Mouse (Mus musculus) heart, embryonic 13.5 days (tissue): Measurements from ENCODE around the gene Fgfr2. TPM values are rescaled to one million over a fixed set of nuclear protein-coding genes. Genes with fewer than 3 reads are reported as not detected.

Experiments used
- ATAC-seq: fragments of 200-750 bp; cut with Nextera tagmentation; 2 replicates; pipeline ENCODE4 v1.8.0; 2017; ENCODE audit warnings: moderate TSS enrichment; ENCODE audit not compliant: insufficient number of reproducible peaks, low FRiP score, low TSS enrichment; ENCODE audit errors: extremely low read depth
- H3K27ac ChIP-seq: fragments of 300-500 bp; sonication (generic); replicated peaks from 2 replicates; pipeline ENCODE4 v1.5.1; 2015; ENCODE audit warnings: moderate library complexity, mild to moderate bottlenecking, inconsistent platforms
- H3K27me3 ChIP-seq: fragments of 300-500 bp; sonication (generic); replicated peaks from 2 replicates; pipeline ENCODE4 v1.6.1; 2015; ENCODE audit warnings: mild to moderate bottlenecking, inconsistent platforms
- H3K36me3 ChIP-seq: fragments of 300-500 bp; sonication (generic); 2 replicates; pipeline ENCODE4 v1.6.1; 2015; ENCODE audit warnings: mild to moderate bottlenecking, inconsistent platforms
- H3K4me1 ChIP-seq: fragments of 300-500 bp; sonication (generic); 2 replicates; pipeline ENCODE4 v1.6.1; 2015; ENCODE audit warnings: inconsistent platforms
- H3K4me2 ChIP-seq: fragments of 300-500 bp; sonication (generic); 2 replicates; pipeline ENCODE4 v1.6.1; 2015; ENCODE audit warnings: inconsistent platforms, mild to moderate bottlenecking, moderate library complexity
- H3K4me3 ChIP-seq: fragments of 300-500 bp; sonication (generic); 2 replicates; pipeline ENCODE4 v1.5.1; 2015; ENCODE audit warnings: moderate library complexity, mild to moderate bottlenecking, inconsistent platforms
- H3K9ac ChIP-seq: fragments of 300-500 bp; sonication (generic); 2 replicates; pipeline ENCODE4 v1.6.1; 2015; ENCODE audit warnings: inconsistent platforms, mild to moderate bottlenecking, moderate library complexity
- H3K9me3 ChIP-seq: fragments of 300-500 bp; sonication (generic); 2 replicates; pipeline ENCODE4 v1.6.1; 2016; ENCODE audit warnings: inconsistent platforms
- WGBS: fragments of 180-500 bp; shearing (Covaris S2); methylation state at CpG from one replicate; pipeline ENCODE4 v1.1.7; 2015; ENCODE audit warnings: mixed read lengths; 5-methylcytosine and 5-hydroxymethylcytosine counted together
- polyA plus RNA-seq: library from polyadenylated mRNA; unstranded; fragments of >200 nt; fragmentation: Nextera tagmentation; extraction: Ambion mirVana; gene quantifications from 2 replicates; pipeline ENCODE4 v1.2.1, GENCODE M21; 2015

The Fgfr2 gene
- polyA plus RNA-seq, 1 experiment from 2014 or later = 22.5 TPM

GRCm38 (mm10) chr7:130225227-130225626 lies 2897.9 kb downstream of the Fgfr2 start:
- H3K36me3 ChIP-seq = peaks cover 17% of the 10 kb centered on the region; the same call in 1 of the 2 replicates
- no peaks in the 10 kb centered on the region for H3K9me3 ChIP-seq
- no peak overlapping the region for H3K27ac ChIP-seq
- no peak overlapping the region for H3K9ac ChIP-seq
- H3K4me3 ChIP-seq = no peak overlapping the region
- H3K4me2 ChIP-seq = no peak overlapping the region
- H3K4me1 ChIP-seq = 0 out of 2 replicates have a peak, but pooled peaks cover 3% of the 10 kb centered on the region
- no peak for ATAC-seq
- WGBS = 88% methylated on average over 3 of the region's 3 CpGs
- H3K27me3 ChIP-seq = no peaks in the 10 kb centered on the region

- Histone ChIP-seq H3K9me3 (no peaks in the 10 kb centered on the region), H3K4me3 (no peak overlapping the region), H3K27me3 (no peaks in the 10 kb centered on the region), H3K36me3 (0 out of 2 replicates have a peak, but pooled peaks cover 8% of the 10 kb centered on the region), H3K27ac (no peak overlapping the region), H3K4me1 (0 out of 2 replicates have a peak, but pooled peaks cover 3% of the 10 kb centered on the region), H3K9ac (no peak overlapping the region), H3K4me2 (no peak overlapping the region)
- 66% methylated on average over 8 of the region's 8 CpGs for WGBS
- no peak for ATAC-seq
Observed at GRCm38 (mm10) chr7:130222633-130223354, 2900.4 kb downstream of the Fgfr2 start.

GRCm38 (mm10) chr7:130221661-130222387 lies 2901.3 kb downstream of the Fgfr2 start:
- Histone ChIP-seq H3K9ac (no peak overlapping the region), H3K36me3 (0 out of 2 replicates have a peak, but pooled peaks cover 2% of the 10 kb centered on the region), H3K27me3 (no peaks in the 10 kb centered on the region), H3K9me3 (no peaks in the 10 kb centered on the region), H3K4me2 (no peak overlapping the region), H3K4me3 (no peak overlapping the region), H3K4me1 (0 out of 2 replicates have a peak, but pooled peaks cover 3% of the 10 kb centered on the region), H3K27ac (no peak overlapping the region)
- ATAC-seq = no peak
- 76% methylated on average over 17 of the region's 17 CpGs for WGBS

GRCm38 (mm10) chr7:130220627-130221026 lies 2902.5 kb downstream of the Fgfr2 start:
- no peak overlapping the region for H3K27ac ChIP-seq
- WGBS = 87% methylated on average over 4 of the region's 4 CpGs
- no peaks in the 10 kb centered on the region for H3K9me3 ChIP-seq
- peaks cover 12% of the 10 kb centered on the region; the same call in 1 of the 2 replicates for H3K4me1 ChIP-seq
- no peak overlapping the region for H3K9ac ChIP-seq
- H3K4me3 ChIP-seq = no peak overlapping the region
- H3K4me2 ChIP-seq = no peak overlapping the region
- no peak for ATAC-seq
- H3K36me3 ChIP-seq = no peaks in the 10 kb centered on the region
- no peaks in the 10 kb centered on the region for H3K27me3 ChIP-seq

GRCm38 (mm10) chr7:130219844-130220243 lies 2903.3 kb downstream of the Fgfr2 start:
- no peaks in the 10 kb centered on the region for H3K9me3 ChIP-seq
- H3K4me3 ChIP-seq = no peak overlapping the region
- H3K27me3 ChIP-seq = no peaks in the 10 kb centered on the region
- H3K36me3 ChIP-seq = no peaks in the 10 kb centered on the region
- WGBS = 80% methylated on average over 4 of the region's 4 CpGs
- no peak overlapping the region for H3K27ac ChIP-seq
- H3K4me1 ChIP-seq = peaks cover 19% of the 10 kb centered on the region
- no peak for ATAC-seq
- no peak overlapping the region for H3K9ac ChIP-seq
- H3K4me2 ChIP-seq = no peak overlapping the region

GRCm38 (mm10) chr7:130216272-130216671 lies 2906.9 kb downstream of the Fgfr2 start:
- ATAC-seq = no peak
- no peak overlapping the region for H3K4me3 ChIP-seq
- no peaks in the 10 kb centered on the region for H3K9me3 ChIP-seq
- peaks cover 18% of the 10 kb centered on the region for H3K4me1 ChIP-seq
- peak overlapping the region; percentile 53; the same call in 1 of the 2 replicates for H3K27ac ChIP-seq
- H3K36me3 ChIP-seq = no peaks in the 10 kb centered on the region
- H3K9ac ChIP-seq = no peak overlapping the region
- no peaks in the 10 kb centered on the region for H3K27me3 ChIP-seq
- H3K4me2 ChIP-seq = no peak overlapping the region
- 55% methylated on average over 4 of the region's 4 CpGs for WGBS

- 53% methylated on average over 21 of the region's 21 CpGs for WGBS
- Histone ChIP-seq H3K27me3 (no peaks in the 10 kb centered on the region), H3K9me3 (no peaks in the 10 kb centered on the region), H3K27ac (peak overlapping the region; percentile 68), H3K4me1 (peaks cover 18% of the 10 kb centered on the region), H3K9ac (no peak overlapping the region), H3K4me2 (no peak overlapping the region), H3K4me3 (no peak overlapping the region), H3K36me3 (no peaks in the 10 kb centered on the region)
- no peak for ATAC-seq
Observed at GRCm38 (mm10) chr7:130215348-130216252, 2907.6 kb downstream of the Fgfr2 start.

- H3K4me2 ChIP-seq = no peak overlapping the region
- no peak overlapping the region for H3K27ac ChIP-seq
- H3K9me3 ChIP-seq = no peaks in the 10 kb centered on the region
- no peaks in the 10 kb centered on the region for H3K27me3 ChIP-seq
- H3K36me3 ChIP-seq = no peaks in the 10 kb centered on the region
- no peak overlapping the region for H3K4me3 ChIP-seq
- H3K9ac ChIP-seq = no peak overlapping the region
- 88% methylated on average over 5 of the region's 5 CpGs for WGBS
- peaks cover 18% of the 10 kb centered on the region for H3K4me1 ChIP-seq
- no peak for ATAC-seq
Observed at GRCm38 (mm10) chr7:130213156-130213555, 2910.0 kb downstream of the Fgfr2 start.

GRCm38 (mm10) chr7:130211411-130211810 lies 2911.7 kb downstream of the Fgfr2 start:
- no peak for ATAC-seq
- Histone ChIP-seq H3K27me3 (no peaks in the 10 kb centered on the region), H3K9me3 (no peaks in the 10 kb centered on the region), H3K36me3 (no peaks in the 10 kb centered on the region), H3K4me1 (peaks cover 21% of the 10 kb centered on the region), H3K4me3 (no peak overlapping the region), H3K9ac (no peak overlapping the region), H3K27ac (no peak overlapping the region), H3K4me2 (no peak overlapping the region)
- 54% methylated on average over 5 of the region's 5 CpGs for WGBS

- no peak for ATAC-seq
- H3K9me3 ChIP-seq = no peaks in the 10 kb centered on the region
- no peak overlapping the region for H3K4me3 ChIP-seq
- no peak overlapping the region for H3K27ac ChIP-seq
- 83% methylated on average over 4 of the region's 4 CpGs for WGBS
- peaks cover 13% of the 10 kb centered on the region for H3K4me1 ChIP-seq
- no peak overlapping the region for H3K4me2 ChIP-seq
- no peak overlapping the region for H3K9ac ChIP-seq
- H3K36me3 ChIP-seq = no peaks in the 10 kb centered on the region
- no peaks in the 10 kb centered on the region for H3K27me3 ChIP-seq
Observed at GRCm38 (mm10) chr7:130208601-130209000, 2914.5 kb downstream of the Fgfr2 start.

GRCm38 (mm10) chr7:130206181-130206582 lies 2917.0 kb downstream of the Fgfr2 start:
- H3K9ac ChIP-seq = no peak overlapping the region
- no peaks in the 10 kb centered on the region for H3K27me3 ChIP-seq
- H3K4me2 ChIP-seq = no peak overlapping the region
- no peak overlapping the region for H3K4me3 ChIP-seq
- no peak overlapping the region for H3K27ac ChIP-seq
- no peaks in the 10 kb centered on the region for H3K9me3 ChIP-seq
- peaks cover 13% of the 10 kb centered on the region for H3K4me1 ChIP-seq
- 42% methylated on average over 6 of the region's 6 CpGs for WGBS
- ATAC-seq = no peak
- H3K36me3 ChIP-seq = no peaks in the 10 kb centered on the region
